Mouse (Mus musculus) retina, postnatal 1 day (tissue): ENCODE data around the gene Prh1.
"Not testable (repeated sequence)": the region's sequence is repeated elsewhere in the genome, so short reads cannot be mapped to it uniquely, and the experiment has no call there.

Source experiments
- DNase-seq: peaks from one replicate; pipeline ENCODE4 v3.0.0-alpha.2; 2012

The Prh1 gene

DNA sequence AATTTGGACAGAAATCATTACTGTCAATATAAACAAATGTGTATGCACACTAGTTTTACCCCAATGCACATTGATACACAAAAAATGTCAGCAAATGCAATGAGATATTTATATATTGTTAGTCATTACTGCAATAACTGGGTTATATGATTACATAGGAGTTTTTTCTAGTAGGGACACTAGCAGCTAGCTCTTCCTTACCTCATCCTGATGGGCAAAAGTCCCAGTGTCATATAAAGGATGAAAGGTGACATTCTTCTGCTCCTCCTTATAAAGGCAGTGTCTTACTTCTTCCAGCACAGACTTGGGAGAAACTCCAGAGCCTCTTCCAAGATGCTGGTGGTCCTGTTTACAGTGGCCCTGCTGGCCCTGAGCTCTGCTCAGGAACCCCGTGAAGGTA is at the start of gene Prh1:
Gene Prh1 (plus strand): TSS at position 301 of the 400 bp plus-strand sequence.
- DNase-seq, result not testable (repeated sequence)

DNA sequence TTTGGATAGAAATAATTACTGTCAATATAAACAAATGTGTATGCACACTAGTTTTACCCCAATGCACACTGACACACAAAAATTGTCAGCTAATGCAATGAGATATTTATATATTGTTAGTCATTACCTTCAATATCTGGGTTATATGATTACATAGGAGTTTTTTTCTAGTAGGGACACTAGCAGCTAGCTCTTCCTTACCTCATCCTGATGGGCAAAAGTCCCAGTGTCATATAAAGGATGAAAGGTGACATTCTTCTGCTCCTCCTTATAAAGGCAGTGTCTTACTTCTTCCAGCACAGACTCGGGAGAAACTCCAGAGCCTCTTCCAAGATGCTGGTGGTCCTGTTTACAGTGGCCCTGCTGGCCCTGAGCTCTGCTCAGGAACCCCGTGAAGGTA is 26.0 kb downstream of the Prh1 start, which contains the start of gene Prp2:
Gene Prp2 (plus strand): TSS at position 301 of the 400 bp plus-strand sequence.
- DNase-seq, result not testable (repeated sequence)
